Mouse (Mus musculus) megakaryocyte, embryonic 14.5 days (primary cell): Measurements from ENCODE around the gene Gm36210.

Source experiments
- FLI1 ChIP-seq: IDR thresholded peaks from 2 replicates; pipeline ENCODE4 v1.6.1; 2012; ENCODE audit warnings: low read length, inconsistent platforms, mixed read lengths
- GATA1 ChIP-seq: IDR thresholded peaks from 3 replicates; pipeline ENCODE4 v1.6.1; 2012; ENCODE audit warnings: mixed read lengths, low read length, inconsistent platforms, borderline replicate concordance

DNA sequence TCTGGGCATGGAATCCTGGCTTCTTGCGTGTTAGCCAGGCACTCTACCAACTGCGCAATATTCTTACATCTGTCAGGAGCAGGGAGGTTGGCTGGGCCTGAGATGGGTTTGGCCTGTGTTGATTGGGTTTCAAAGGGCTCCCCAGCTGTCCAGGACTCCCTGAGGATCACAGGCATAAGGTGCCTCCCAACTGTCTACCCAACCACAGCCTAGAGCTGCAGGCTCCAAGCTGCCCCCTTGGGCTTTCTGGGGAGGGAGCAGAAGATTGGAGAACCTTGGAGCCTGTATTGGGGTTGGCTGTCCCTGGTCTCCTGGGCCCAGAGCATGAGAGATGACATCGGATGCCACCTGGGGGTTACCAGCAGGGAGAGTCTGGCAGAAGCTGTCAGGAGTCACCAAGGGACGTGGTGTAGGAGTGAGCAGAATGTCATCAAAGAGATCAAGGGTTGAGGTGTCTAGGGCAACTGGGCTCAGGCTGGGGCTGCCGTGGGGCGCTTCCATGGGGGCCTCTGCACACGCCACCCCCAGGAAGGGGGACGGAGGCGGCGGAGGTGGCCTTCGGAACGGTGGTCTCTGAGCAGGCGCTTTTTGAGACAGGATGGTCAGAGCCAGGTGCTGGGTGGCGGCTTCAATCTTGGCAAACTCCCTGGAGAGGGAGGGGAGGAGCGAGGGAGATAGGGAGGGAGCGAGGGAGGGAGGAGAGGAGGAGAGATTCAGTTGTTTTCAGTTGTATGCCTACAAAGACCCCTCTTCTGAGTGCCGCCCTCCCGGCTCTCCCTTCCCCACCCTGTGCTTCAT, 7.3 kb downstream of the Gm36210 start:
- TF ChIP-seq GATA1 (no peak), FLI1 (no peak)
